Mouse (Mus musculus) megakaryocyte, embryonic 14.5 days (primary cell): ENCODE data around the gene Gm12184.

Experiments
- FLI1 ChIP-seq: IDR thresholded peaks from 2 replicates; pipeline ENCODE4 v1.6.1; 2012; ENCODE audit warnings: low read length, inconsistent platforms, mixed read lengths
- GATA1 ChIP-seq: IDR thresholded peaks from 3 replicates; pipeline ENCODE4 v1.6.1; 2012; ENCODE audit warnings: mixed read lengths, low read length, inconsistent platforms, borderline replicate concordance

DNA sequence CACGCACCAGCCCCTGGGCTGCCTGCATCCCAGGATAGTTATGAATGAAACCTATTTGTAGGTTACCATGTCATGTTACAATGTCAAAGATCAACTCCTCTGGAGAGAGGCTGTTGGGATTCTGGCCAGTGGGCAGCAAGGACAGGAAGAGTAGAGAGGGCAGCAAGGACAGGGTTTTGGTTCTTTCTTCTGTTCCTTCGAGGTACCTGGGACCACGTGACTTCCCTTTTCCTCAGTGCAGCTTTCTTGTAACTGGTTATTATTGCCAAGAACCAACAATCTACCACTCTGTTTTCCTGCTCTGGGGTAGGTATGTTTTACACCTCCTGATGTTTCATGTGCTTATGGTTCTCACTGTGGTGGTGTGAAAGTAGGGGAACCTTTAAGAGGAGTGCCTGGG, 37.4 kb upstream of the Gm12184 start:
- TF ChIP-seq GATA1: no peak
- TF ChIP-seq FLI1: no peak
